Mouse (Mus musculus): ENCODE data around the gene Otulinl.

DNA sequence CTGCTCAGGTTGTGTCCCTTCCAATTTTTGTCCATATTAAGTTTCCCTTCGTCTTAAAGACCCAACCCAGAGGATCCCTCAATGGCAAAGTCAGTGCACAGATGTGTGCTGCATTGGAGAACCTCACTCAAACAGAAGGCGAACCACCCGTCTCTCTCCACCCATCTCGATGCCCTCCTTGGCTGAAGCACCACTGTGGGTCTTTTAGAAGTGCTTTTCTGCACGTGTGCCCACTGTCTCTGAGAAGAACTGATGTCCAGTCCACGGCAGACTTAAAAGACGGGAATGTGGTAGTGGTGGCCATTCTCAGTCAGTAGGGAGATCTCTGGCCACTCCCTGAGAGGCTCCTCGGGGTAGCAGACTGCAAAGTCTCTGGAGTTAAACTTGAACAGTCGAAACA, 24.8 kb downstream of the Otulinl start:
- TF ChIP-seq EP300 (IDR thresholded peaks at IDR 0.05): no peak
- no peak for TF ChIP-seq CTCF (IDR thresholded peaks at IDR 0.05)
